Mouse (Mus musculus) megakaryocyte, embryonic 14.5 days (primary cell): ENCODE data around the gene Kif18b.

ENCODE experiments used
- FLI1 ChIP-seq: IDR thresholded peaks from 2 replicates; pipeline ENCODE4 v1.6.1; 2012; ENCODE audit warnings: low read length, inconsistent platforms, mixed read lengths
- GATA1 ChIP-seq: IDR thresholded peaks from 3 replicates; pipeline ENCODE4 v1.6.1; 2012; ENCODE audit warnings: mixed read lengths, low read length, inconsistent platforms, borderline replicate concordance

GRCm38 (mm10) chr11:102957692-102958091 lies 32.8 kb upstream of the Kif18b start:
- no peak for TF ChIP-seq GATA1
- TF ChIP-seq FLI1 = no peak
